Mouse (Mus musculus) spleen, adult 2 months (tissue): ENCODE measurements around the gene Zfp618.

Experiments
- CTCF ChIP-seq: fragments of 200-500 bp; IDR thresholded peaks from 2 replicates; pipeline ENCODE4 v1.5.1; 2011; ENCODE audit warnings: mild to moderate bottlenecking, inconsistent platforms; ENCODE audit not compliant: insufficient read depth, insufficient read length, insufficient replicate concordance; ENCODE audit errors: extremely low read depth
- POLR2A ChIP-seq: fragments of 200-500 bp; IDR thresholded peaks from 2 replicates; pipeline ENCODE4 v1.6.1; 2011; ENCODE audit warnings: low read depth, low read length, inconsistent platforms

DNA sequence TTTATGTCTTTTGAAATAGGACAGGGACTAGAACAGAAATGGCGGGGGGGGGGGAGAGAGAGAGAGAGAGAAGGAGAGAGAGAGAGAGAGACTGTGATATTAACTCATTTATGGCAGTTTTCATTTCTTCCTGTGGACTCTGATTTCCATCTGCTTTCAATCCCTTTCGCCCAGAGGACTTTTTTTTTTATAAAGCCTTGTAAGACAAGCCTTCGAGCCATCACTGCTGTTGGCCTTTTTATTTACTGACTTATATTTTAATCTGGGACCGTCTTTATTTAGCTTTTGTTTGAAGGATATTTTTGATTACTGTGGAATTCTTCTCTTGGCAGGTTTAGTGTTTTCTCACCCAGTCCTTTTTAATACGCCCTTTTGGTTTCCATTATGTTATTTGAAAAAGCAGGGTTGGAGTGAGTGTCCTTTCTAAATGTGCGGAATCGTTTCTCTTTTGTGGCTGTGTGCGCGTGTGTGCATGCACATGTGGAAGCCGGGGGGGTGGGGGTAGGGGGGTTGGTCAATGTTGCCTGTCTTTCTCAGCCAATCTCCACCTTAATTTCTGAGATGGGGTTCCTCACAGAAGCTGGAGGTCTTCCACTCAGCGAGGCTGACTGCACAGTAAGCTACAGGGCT lies 29.7 kb upstream of the Zfp618 start:
- no peak for TF ChIP-seq POLR2A
- no peak for TF ChIP-seq CTCF
